Mouse (Mus musculus): ENCODE results near the gene Psmc3.

GRCm38 (mm10) chr2:91066455-91066854 is 12.6 kb downstream of the Psmc3 start:
- TF ChIP-seq CTCF (IDR thresholded peaks at IDR 0.05; ENCODE audit: insufficient read depth, low read depth, low read length): no peak
- TF ChIP-seq POLR2A (IDR thresholded peaks at IDR 0.05; ENCODE audit: insufficient read depth, low read depth, low read length): no peak

All from olfactory bulb, adult 2 months (tissue).